In the genomic region with DNA sequence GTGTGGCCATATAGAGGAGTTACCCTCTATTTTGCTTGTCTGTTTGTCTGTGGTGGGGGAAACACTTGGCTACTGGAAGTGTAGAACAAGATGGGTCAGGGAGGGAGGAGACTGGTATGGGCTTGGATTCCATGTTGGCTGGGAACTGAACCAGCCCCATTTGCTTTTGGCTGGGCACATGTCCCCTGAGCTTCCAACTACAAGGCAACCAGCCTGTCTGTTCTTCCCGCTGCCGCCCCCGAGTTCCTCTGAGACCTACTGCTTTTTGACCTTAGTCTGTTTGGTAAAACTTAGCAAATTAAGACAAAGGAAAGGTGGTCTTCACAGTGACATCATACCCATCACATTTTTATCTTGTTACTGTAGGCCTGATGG, we compare ENCODE assay signal across 29 mouse cellular contexts. TPM values are rescaled to one million over a fixed set of nuclear protein-coding genes. Genes with fewer than 3 reads are reported as not detected.
DNase-seq lines count a peak whose midpoint lies in the region; ATAC-seq and TF ChIP-seq lines count a peak whose summit lies in the region.
"Had no signal": no experiment of that assay in that cellular context is flagged by ENCODE, and none has a peak within 500 bp of the region (broad histone marks: within the 10 kb centered on the region; RNA-seq: fewer than 3 reads in every experiment).

No protein-coding gene starts in this region.

- peak; percentile 14; the same call in 1 of the 2 replicates for ATAC-seq in frontal cortex, adult (ENCODE audit: low TSS enrichment)
- no peak for ATAC-seq in hindbrain, embryonic 14.5 days (ENCODE audit: low FRiP score)
- ATAC-seq: forebrain, embryonic 14.5 days; intestine, postnatal 0 days; Patski had no signal

- H3K27me3 ChIP-seq in hindbrain, embryonic 14.5 days (ENCODE audit: control insufficient read depth, insufficient read depth, low read length) = no peaks in the 10 kb centered on the region
- H3K27me3 ChIP-seq: CH12.LX; heart, embryonic 12.5 days; heart, embryonic 15.5 days; hindbrain, embryonic 15.5 days; Patski had no signal

- H3K4me3 ChIP-seq in left cerebral cortex, adult 2 months = no peak overlapping the region
- no peak overlapping the region for H3K4me3 ChIP-seq in hindbrain, embryonic 14.5 days (replicated peaks; ENCODE audit: low read length)
- H3K4me3 ChIP-seq: forebrain, embryonic 10.5 days; gastrocnemius, adult 2 months; heart, embryonic 12.5 days; heart, embryonic 15.5 days; hindbrain, embryonic 15.5 days had no signal

- no peak overlapping the region for H3K4me2 ChIP-seq in hindbrain, embryonic 14.5 days (replicated peaks)
- H3K4me2 ChIP-seq: heart, embryonic 12.5 days; heart, embryonic 15.5 days; hindbrain, embryonic 15.5 days had no signal

- intact Hi-C loops in left cerebral cortex, adult 2 months (cut with DNase I) = loop anchor here (5.0 kb wide), 1 partner anchor 35 kb away; no protein-coding TSS in a partner anchor

- 89% methylated on average over 3 of the region's 3 CpGs for WGBS in hindbrain, embryonic 14.5 days

- peak overlapping the region; percentile 5 for H3K27ac ChIP-seq in left cerebral cortex, adult 2 months
- H3K27ac ChIP-seq in hindbrain, embryonic 14.5 days = no peak overlapping the region
- H3K27ac ChIP-seq: gastrocnemius, adult 2 months; heart, embryonic 15.5 days; hindbrain, embryonic 15.5 days had no signal

- TF ChIP-seq CTCF in left cerebral cortex, adult 2 months (IDR thresholded peaks at IDR 0.05) = no peak

- no peak overlapping the region for H3K9ac ChIP-seq in hindbrain, embryonic 14.5 days
- H3K9ac ChIP-seq: heart, embryonic 12.5 days; heart, embryonic 15.5 days; hindbrain, embryonic 15.5 days had no signal

- H3K4me1 ChIP-seq in hindbrain, embryonic 14.5 days (replicated peaks; ENCODE audit: control insufficient read depth, insufficient read depth, low read length) = peaks cover 32% of the 10 kb centered on the region

- H3K9me3 ChIP-seq in hindbrain, embryonic 14.5 days (ENCODE audit: control insufficient read depth, low read length) = no peaks in the 10 kb centered on the region
- H3K9me3 ChIP-seq: forebrain, embryonic 10.5 days; G1E; heart, embryonic 12.5 days; heart, embryonic 15.5 days; hindbrain, embryonic 15.5 days had no signal

- DNase-seq in cerebellum, postnatal 10 days = peak; percentile 52 to 72
- DNase-seq in cerebellum, adult 18-20 months = no peak
- no peak for DNase-seq in frontal cortex, adult 2 months (ENCODE audit: extremely low spot score in 1 of 2, low spot score in 1 of 2)
- no peak for DNase-seq in left cerebral cortex, adult 2 months (ENCODE audit: extremely low spot score in 1 of 2, low spot score in 2 of 2)
- no peak for DNase-seq in left cerebral cortex, adult 11 months (ENCODE audit: low spot score)
- peak; percentile 53 for DNase-seq in brain, adult 2 months (ENCODE audit: low read depth, low spot score)
- no peak for DNase-seq in hindbrain, embryonic 14.5 days (ENCODE audit: low spot score)
- DNase-seq: adrenal gland, adult 8-10 months; adrenal gland, postnatal 36 days; B cell, adult 2 months; cerebellum, adult 11-12 months; cerebellum, adult 9-10 months; cerebellum, postnatal 36 days; gastrocnemius, adult 2 months; gastrocnemius, postnatal 14 days; heart, adult 18-20 months; heart, postnatal 10 days; heart, postnatal 4 days; kidney, adult 2 months had no signal

- no peaks in the 10 kb centered on the region for H3K36me3 ChIP-seq in hindbrain, embryonic 14.5 days (replicated peaks; ENCODE audit: control insufficient read depth, insufficient read depth)
- H3K36me3 ChIP-seq: heart, embryonic 15.5 days; hindbrain, embryonic 15.5 days had no signal

RNA-seq across cellular contexts. Expression of a gene that starts 40.9 kb away (rescaled TPM):
- polyA plus RNA-seq in frontal cortex, adult 2 months (2012; rRNA removed) = 46.0 and 49.3 TPM in 2 replicates
- 100 to 1,000 TPM; 105 to 111 TPM for total RNA-seq in left cerebral cortex, adult 2 months (2021)
- polyA plus RNA-seq in hindbrain, embryonic 14.5 days (2014; fragmentation: Nextera tagmentation; extraction: Ambion mirVana) = 9.6 and 10.4 TPM in 2 replicates
- polyA plus RNA-seq: G1E, Patski had no signal

Comparison
In these comparisons a context has a peak if more than half of its experiments do, and no peak if none do; other contexts are left out.
1. DNase-seq: peak in cerebellum, postnatal 10 days (2 of 2) and brain, adult 2 months (single experiment); none in cerebellum, adult 18-20 months (0 of 2), frontal cortex, adult 2 months (0 of 2), left cerebral cortex, adult 2 months (0 of 2), left cerebral cortex, adult 11 months (single experiment) and hindbrain, embryonic 14.5 days (single experiment).